ENCODE assay signal across 8 mouse cellular contexts in genomic region chr13:56112980-56113379, GRCm38 (mm10). TPM values are rescaled to one million over a fixed set of nuclear protein-coding genes. Genes with fewer than 3 reads are reported as not detected.
DNase-seq lines count a peak whose midpoint lies in the region; ATAC-seq and TF ChIP-seq lines count a peak whose summit lies in the region.

No protein-coding gene starts in this region.

- peaks cover 80 to 99% of the 10 kb centered on the region in 2 experiments for H3K4me1 ChIP-seq in heart, embryonic 14.5 days (ENCODE audit: control insufficient read depth in 2 of 2, insufficient read depth in 2 of 2, low read length in 2 of 2)
- H3K4me1 ChIP-seq in midbrain, embryonic 12.5 days = peaks cover 43% of the 10 kb centered on the region
- peaks cover 17% of the 10 kb centered on the region; the same call in 1 of the 2 replicates for H3K4me1 ChIP-seq in midbrain, postnatal 0 days (ENCODE audit: insufficient read depth, low read length)
- H3K4me1 ChIP-seq in stomach, postnatal 0 days (replicated peaks; ENCODE audit: control insufficient read depth, insufficient read depth) = peaks cover 39% of the 10 kb centered on the region

- no peak overlapping the region for H3K4me3 ChIP-seq in heart, embryonic 14.5 days (ENCODE audit: control insufficient read depth in 1 of 2, insufficient read depth in 1 of 2, low read depth in 1 of 2, low read length in 2 of 2)
- H3K4me3 ChIP-seq in midbrain, embryonic 12.5 days = no peak overlapping the region
- no peak overlapping the region for H3K4me3 ChIP-seq in midbrain, postnatal 0 days (ENCODE audit: low read depth, low read length)
- H3K4me3 ChIP-seq in stomach, postnatal 0 days (ENCODE audit: low read depth, low read length) = no peak overlapping the region

- TF ChIP-seq EP300 in stomach, postnatal 0 days (optimal IDR thresholded peaks at IDR 0.05) = no peak

- no peak for ATAC-seq in heart, embryonic 14.5 days (ENCODE audit: insufficient number of reproducible peaks, insufficient read depth, low FRiP score, low read depth)
- no peak for ATAC-seq in midbrain, embryonic 12.5 days (ENCODE audit: low FRiP score, low read depth)
- no peak for ATAC-seq in midbrain, postnatal 0 days (ENCODE audit: low FRiP score)
- ATAC-seq in stomach, postnatal 0 days (ENCODE audit: low FRiP score, low TSS enrichment) = no peak; the same call in 1 of the 2 replicates
- no peak for ATAC-seq in megakaryocyte progenitor cell, adult 5-6 weeks (replicated peaks; ENCODE audit: poor library complexity)

- no peaks in the 10 kb centered on the region for H3K27me3 ChIP-seq in heart, embryonic 14.5 days (ENCODE audit: control insufficient read depth, insufficient read depth, low read length)
- H3K27me3 ChIP-seq in midbrain, embryonic 12.5 days = no peaks in the 10 kb centered on the region
- H3K27me3 ChIP-seq in midbrain, postnatal 0 days (ENCODE audit: insufficient read depth, low read length) = no peaks in the 10 kb centered on the region
- H3K27me3 ChIP-seq in stomach, postnatal 0 days (ENCODE audit: control insufficient read depth, insufficient read depth, low read length) = no peaks in the 10 kb centered on the region

- no peaks in the 10 kb centered on the region for H3K9me3 ChIP-seq in heart, embryonic 14.5 days (ENCODE audit: control insufficient read depth, low read length)
- H3K9me3 ChIP-seq in midbrain, embryonic 12.5 days = no peaks in the 10 kb centered on the region
- H3K9me3 ChIP-seq in midbrain, postnatal 0 days (ENCODE audit: low read length) = no peaks in the 10 kb centered on the region
- H3K9me3 ChIP-seq in stomach, postnatal 0 days (ENCODE audit: control insufficient read depth, low read length) = no peaks in the 10 kb centered on the region

- no peak overlapping the region for H3K4me2 ChIP-seq in heart, embryonic 14.5 days (ENCODE audit: low read length)
- H3K4me2 ChIP-seq in midbrain, embryonic 12.5 days (replicated peaks) = no peak overlapping the region
- H3K4me2 ChIP-seq in midbrain, postnatal 0 days (ENCODE audit: low read depth, low read length, poor library complexity, severe bottlenecking) = no peak overlapping the region
- peak overlapping the region; percentile 26 for H3K4me2 ChIP-seq in stomach, postnatal 0 days (replicated peaks; ENCODE audit: low read depth)

- peak overlapping the region; percentile 35 for H3K9ac ChIP-seq in heart, embryonic 14.5 days (ENCODE audit: low read length)
- 0 out of 2 replicates have a peak overlapping the region, but pooled peaks have one; percentile 29 for H3K9ac ChIP-seq in midbrain, embryonic 12.5 days (replicated peaks)
- H3K9ac ChIP-seq in midbrain, postnatal 0 days (replicated peaks; ENCODE audit: low read length, poor library complexity, severe bottlenecking) = no peak overlapping the region
- H3K9ac ChIP-seq in stomach, postnatal 0 days (ENCODE audit: low read length) = no peak overlapping the region; the same call in 1 of the 2 replicates

- 45% methylated on average over 13 of the region's 13 CpGs for WGBS in heart, embryonic 14.5 days
- WGBS in midbrain, embryonic 12.5 days = 58% methylated on average over 13 of the region's 13 CpGs
- WGBS in midbrain, postnatal 0 days = 42% methylated on average over 13 of the region's 13 CpGs
- 36% methylated on average over 13 of the region's 13 CpGs for WGBS in stomach, postnatal 0 days

- no peak for TF ChIP-seq CTCF in midbrain, postnatal 0 days (IDR thresholded peaks at IDR 0.05)
- no peak for TF ChIP-seq CTCF in stomach, postnatal 0 days (IDR thresholded peaks at IDR 0.05; ENCODE audit: low read depth)

- no peak for DNase-seq in heart, adult 9 months (ENCODE audit: low spot score in 2 of 2)
- DNase-seq in midbrain, postnatal 0 days (ENCODE audit: low spot score) = no peak
- DNase-seq in layer of hippocampus, postnatal 36 days = peak; percentile 47 to 51
- DNase-seq in stomach, postnatal 0 days (ENCODE audit: low spot score) = no peak
- no peak for DNase-seq in urinary bladder, postnatal 14 days (ENCODE audit: low spot score)

- H3K36me3 ChIP-seq in heart, embryonic 14.5 days (ENCODE audit: control insufficient read depth, insufficient read depth, low read length) = peaks cover 18% of the 10 kb centered on the region; the same call in 1 of the 2 replicates
- peaks cover 58% of the 10 kb centered on the region for H3K36me3 ChIP-seq in midbrain, embryonic 12.5 days
- peaks cover 8% of the 10 kb centered on the region; the same call in 1 of the 2 replicates for H3K36me3 ChIP-seq in midbrain, postnatal 0 days (ENCODE audit: insufficient read depth, low read length)
- 0 out of 2 replicates have a peak, but pooled peaks cover 2% of the 10 kb centered on the region for H3K36me3 ChIP-seq in stomach, postnatal 0 days (ENCODE audit: control insufficient read depth, insufficient read depth, low read length)

- peak overlapping the region; percentile 24 to 90; a peak in 3 of 4 replicates for H3K27ac ChIP-seq in heart, embryonic 14.5 days (replicated peaks in 1 of 2; ENCODE audit: control insufficient read depth in 1 of 2, insufficient read depth in 1 of 2, low read depth in 2 of 2, low read length in 2 of 2)
- 0 out of 2 replicates have a peak overlapping the region, but pooled peaks have one; percentile 0 for H3K27ac ChIP-seq in midbrain, embryonic 12.5 days (replicated peaks)
- H3K27ac ChIP-seq in midbrain, postnatal 0 days (ENCODE audit: low read depth, low read length) = no peak overlapping the region
- H3K27ac ChIP-seq in stomach, postnatal 0 days (replicated peaks) = peak overlapping the region; percentile 79

RNA-seq across cellular contexts. Expression of gene H2afy, which starts 23.2 kb away (rescaled TPM):
- polyA plus RNA-seq in heart, embryonic 14.5 days (2014; fragmentation: Nextera tagmentation; extraction: Ambion mirVana) = 102 and 107 TPM in 2 replicates
- polyA plus RNA-seq in midbrain, embryonic 12.5 days (2016; fragmentation: Nextera tagmentation; extraction: Ambion mirVana) = 584 TPM in 2 replicates
- total RNA-seq in midbrain, postnatal 0 days (2014; rRNA removed) = 117 and 163 TPM in 2 replicates
- polyA plus RNA-seq in midbrain, postnatal 0 days (2015; fragmentation: Nextera tagmentation; extraction: Ambion mirVana) = 121 and 134 TPM in 2 replicates
- 100 to 1,000 TPM; 120 to 128 TPM for total RNA-seq in layer of hippocampus, postnatal 36 days (2021)
- 150 and 157 TPM in 2 replicates for polyA plus RNA-seq in stomach, postnatal 0 days (2015; fragmentation: Nextera tagmentation; extraction: Ambion mirVana)
- total RNA-seq in megakaryocyte progenitor cell, adult 5-6 weeks (2015) = 720 and 754 TPM in 2 replicates
- total RNA-seq in megakaryocyte progenitor cell, adult 5-6 weeks (2017) = 1,515 and 1,537 TPM in 2 replicates

Comparison
In these comparisons a context has a peak if more than half of its experiments do, and no peak if none do; other contexts are left out.
1. H3K9ac ChIP-seq: peak in heart, embryonic 14.5 days (single experiment) and midbrain, embryonic 12.5 days (single experiment); none in midbrain, postnatal 0 days (single experiment) and stomach, postnatal 0 days (single experiment).
2. DNase-seq: peak in layer of hippocampus, postnatal 36 days (2 of 2); none in heart, adult 9 months (0 of 2), midbrain, postnatal 0 days (single experiment), stomach, postnatal 0 days (single experiment) and urinary bladder, postnatal 14 days (single experiment).